Mouse (Mus musculus) midbrain, embryonic 12.5 days (tissue): ENCODE data around the gene Nlgn2. TPM values are rescaled to one million over a fixed set of nuclear protein-coding genes. Genes with fewer than 3 reads are reported as not detected.

Experiments used
- ATAC-seq: fragments of 200-750 bp; cut with Nextera tagmentation; 2 replicates; pipeline ENCODE4 v1.8.0; 2017; ENCODE audit warnings: low read depth, moderate TSS enrichment, moderate library complexity; ENCODE audit not compliant: low FRiP score
- H3K27ac ChIP-seq: fragments of 300-500 bp; sonication (generic); replicated peaks from 2 replicates; pipeline ENCODE4 v1.5.1; 2016; ENCODE audit warnings: mild to moderate bottlenecking
- H3K27me3 ChIP-seq: fragments of 300-500 bp; sonication (generic); 2 replicates; pipeline ENCODE4 v1.6.1; 2016; ENCODE audit warnings: mild to moderate bottlenecking
- H3K36me3 ChIP-seq: fragments of 300-500 bp; sonication (generic); 2 replicates; pipeline ENCODE4 v1.6.1; 2016
- H3K4me1 ChIP-seq: fragments of 300-500 bp; sonication (generic); 2 replicates; pipeline ENCODE4 v1.6.1; 2016
- H3K4me2 ChIP-seq: fragments of 300-500 bp; sonication (generic); replicated peaks from 2 replicates; pipeline ENCODE4 v1.6.1; 2016; ENCODE audit warnings: mild to moderate bottlenecking, moderate library complexity
- H3K4me3 ChIP-seq: fragments of 300-500 bp; sonication (generic); 2 replicates; pipeline ENCODE4 v1.5.1; 2016; ENCODE audit warnings: mild to moderate bottlenecking
- H3K9ac ChIP-seq: fragments of 300-500 bp; sonication (generic); replicated peaks from 2 replicates; pipeline ENCODE4 v1.6.1; 2016; ENCODE audit warnings: mild to moderate bottlenecking, moderate library complexity
- H3K9me3 ChIP-seq: fragments of 300-500 bp; sonication (generic); 2 replicates; pipeline ENCODE4 v1.6.1; 2016; ENCODE audit warnings: mild to moderate bottlenecking
- WGBS: fragments of 180-500 bp; shearing (Covaris S2); methylation state at CpG from one replicate; pipeline ENCODE4 v1.1.7; 2016; 5-methylcytosine and 5-hydroxymethylcytosine counted together
- microRNA-seq: library from miRNA; unstranded; fragments of <30 nt; microRNA quantifications from one replicate; pipeline ENCODE4, GENCODE M21; 2017
- polyA plus RNA-seq: library from polyadenylated mRNA; unstranded; fragments of >200 nt; fragmentation: Nextera tagmentation; extraction: Ambion mirVana; gene quantifications from 2 replicates; pipeline ENCODE4 v1.2.1, GENCODE M21; 2016

Gene Nlgn2
- polyA plus RNA-seq, 1 experiment from 2014 or later: 14.2 TPM

DNA sequence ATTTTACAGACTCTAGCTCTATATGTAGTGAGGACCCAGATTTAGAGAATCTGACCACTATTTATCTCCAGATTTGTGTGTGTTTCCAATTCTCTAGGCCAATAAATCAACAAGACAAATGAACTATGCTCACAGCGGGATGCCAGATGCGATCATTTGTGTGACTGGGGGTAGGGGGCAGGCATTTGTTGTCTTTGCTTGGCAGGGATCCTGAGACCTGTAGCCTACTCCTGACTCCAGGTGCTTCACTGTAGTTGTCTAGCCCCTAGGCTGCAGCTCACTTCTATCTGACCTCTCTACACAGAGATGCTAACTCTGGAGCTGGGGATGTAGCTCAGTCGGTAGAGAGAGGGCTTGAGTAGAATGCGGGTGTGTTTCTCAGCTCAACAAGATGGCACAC is 55.8 kb downstream of the Nlgn2 start:
- no peak for ATAC-seq
- no peaks in the 10 kb centered on the region for H3K4me1 ChIP-seq
- peaks cover 15% of the 10 kb centered on the region for H3K27me3 ChIP-seq
- no peak overlapping the region for H3K9ac ChIP-seq
- no peak overlapping the region for H3K27ac ChIP-seq
- no peak overlapping the region for H3K4me2 ChIP-seq
- H3K9me3 ChIP-seq: no peaks in the 10 kb centered on the region
- 58% methylated on average over 4 of the region's 4 CpGs for WGBS
- H3K4me3 ChIP-seq: no peak overlapping the region
- no peaks in the 10 kb centered on the region for H3K36me3 ChIP-seq

DNA sequence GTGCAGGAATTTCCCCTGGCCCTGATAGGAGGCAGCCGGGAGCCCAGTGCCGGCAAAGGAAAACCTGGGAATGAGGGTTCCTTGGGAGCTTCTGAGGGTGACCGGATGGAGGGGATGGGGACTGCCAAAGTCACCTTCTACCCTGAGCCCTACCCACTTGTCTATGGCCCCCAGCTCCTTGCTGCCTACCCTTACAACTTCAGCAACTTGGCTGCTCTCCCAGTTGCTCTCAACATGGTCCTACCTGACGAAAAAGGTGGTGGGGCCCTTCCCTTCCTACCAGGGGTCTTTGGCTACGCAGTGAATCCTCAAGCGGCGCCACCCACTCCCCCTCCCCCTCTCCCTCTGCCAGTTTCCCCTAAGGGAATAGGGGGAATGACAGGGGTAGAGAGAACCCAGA is 58.6 kb downstream of the Nlgn2 start:
- no peak overlapping the region for H3K27ac ChIP-seq
- H3K27me3 ChIP-seq: peaks cover 21% of the 10 kb centered on the region
- no peak overlapping the region for H3K4me2 ChIP-seq
- no peaks in the 10 kb centered on the region for H3K9me3 ChIP-seq
- no peak overlapping the region for H3K4me3 ChIP-seq
- 0 out of 2 replicates have a peak, but pooled peaks cover 4% of the 10 kb centered on the region for H3K36me3 ChIP-seq
- 49% methylated on average over 7 of the region's 7 CpGs for WGBS
- H3K9ac ChIP-seq: no peak overlapping the region
- no peak for ATAC-seq
- H3K4me1 ChIP-seq: no peaks in the 10 kb centered on the region

DNA sequence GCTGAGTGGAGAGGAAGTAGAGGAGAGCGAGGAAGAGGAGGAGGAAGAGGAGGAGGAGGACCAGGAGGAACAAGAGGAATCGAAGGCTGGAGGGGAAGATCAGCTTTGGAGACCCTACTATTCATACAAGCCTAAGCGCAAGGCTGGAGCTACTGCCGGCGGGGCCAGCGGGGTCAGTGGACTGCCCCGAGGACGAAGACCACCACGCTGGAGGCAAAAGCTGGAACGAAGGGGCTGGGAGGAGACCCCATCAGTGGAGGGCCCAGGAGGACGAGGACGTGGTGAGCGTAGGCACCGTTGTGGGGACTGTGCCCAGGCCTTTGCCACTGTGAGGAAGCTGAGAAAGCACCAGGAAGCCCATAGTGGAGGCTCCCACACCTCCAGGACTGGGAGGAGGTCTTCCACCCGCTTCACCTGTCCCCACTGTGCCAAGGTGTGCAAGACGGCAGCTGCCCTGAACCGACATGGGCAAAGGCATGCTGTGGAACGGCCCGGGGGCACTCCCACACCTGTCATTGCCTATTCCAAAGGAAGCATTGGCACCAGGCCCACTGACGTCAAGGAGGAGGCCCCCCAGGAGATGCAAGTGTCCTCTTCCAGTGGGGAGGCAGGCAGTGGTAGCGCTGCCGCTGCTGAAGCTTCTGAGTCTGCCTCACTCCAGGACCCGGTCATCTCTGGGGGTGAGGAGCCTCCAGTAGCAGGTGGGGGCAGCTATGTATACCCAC is 59.2 kb downstream of the Nlgn2 start:
- Histone ChIP-seq H3K9ac (no peak overlapping the region), H3K27ac (no peak overlapping the region), H3K4me3 (no peak overlapping the region), H3K36me3 (0 out of 2 replicates have a peak, but pooled peaks cover 4% of the 10 kb centered on the region), H3K27me3 (peaks cover 21% of the 10 kb centered on the region), H3K4me1 (no peaks in the 10 kb centered on the region), H3K9me3 (no peaks in the 10 kb centered on the region), H3K4me2 (no peak overlapping the region)
- ATAC-seq: no peak
- WGBS: 73% methylated on average over 23 of the region's 23 CpGs

DNA sequence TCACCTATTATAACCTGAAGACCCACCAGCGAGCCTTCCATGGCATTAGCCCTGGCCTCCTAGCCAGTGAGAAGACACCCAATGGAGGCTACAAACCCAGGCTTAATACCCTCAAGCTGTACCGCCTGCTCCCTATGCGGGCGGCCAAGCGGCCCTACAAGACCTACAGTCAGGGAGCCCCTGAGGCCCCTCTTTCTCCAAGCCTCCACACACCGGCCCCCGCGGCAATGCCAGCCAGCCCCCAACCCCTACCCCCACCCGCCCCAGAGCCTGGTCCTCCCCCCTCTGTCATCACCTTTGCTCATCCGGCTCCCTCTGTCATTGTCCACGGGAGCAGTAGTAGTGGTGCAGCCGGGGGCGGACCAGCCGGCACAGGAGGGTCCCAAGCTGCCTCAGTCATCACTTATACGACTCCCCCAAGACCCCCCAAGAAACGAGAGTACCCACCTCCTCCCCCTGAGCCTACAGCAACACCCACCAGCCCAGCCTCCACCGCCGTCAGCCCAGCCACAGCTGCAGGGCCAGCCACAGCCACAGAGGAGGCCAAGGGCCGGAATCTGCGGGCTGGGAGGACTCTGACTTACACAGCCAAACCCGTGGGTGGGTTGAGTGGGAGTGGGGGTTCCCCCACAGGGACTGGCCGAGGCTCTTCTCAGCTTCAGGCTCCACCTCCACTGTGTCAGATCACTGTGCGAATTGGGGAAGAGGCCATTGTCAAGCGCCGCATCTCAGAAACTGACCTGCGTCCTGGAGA is 59.9 kb downstream of the Nlgn2 start:
- WGBS: 70% methylated on average over 24 of the region's 26 CpGs
- H3K4me3 ChIP-seq: no peak overlapping the region
- ATAC-seq: no peak
- H3K36me3 ChIP-seq: 0 out of 2 replicates have a peak, but pooled peaks cover 4% of the 10 kb centered on the region
- no peak overlapping the region for H3K27ac ChIP-seq
- H3K9me3 ChIP-seq: no peaks in the 10 kb centered on the region
- H3K4me2 ChIP-seq: no peak overlapping the region
- peaks cover 21% of the 10 kb centered on the region for H3K27me3 ChIP-seq
- H3K9ac ChIP-seq: no peak overlapping the region
- H3K4me1 ChIP-seq: no peaks in the 10 kb centered on the region

DNA sequence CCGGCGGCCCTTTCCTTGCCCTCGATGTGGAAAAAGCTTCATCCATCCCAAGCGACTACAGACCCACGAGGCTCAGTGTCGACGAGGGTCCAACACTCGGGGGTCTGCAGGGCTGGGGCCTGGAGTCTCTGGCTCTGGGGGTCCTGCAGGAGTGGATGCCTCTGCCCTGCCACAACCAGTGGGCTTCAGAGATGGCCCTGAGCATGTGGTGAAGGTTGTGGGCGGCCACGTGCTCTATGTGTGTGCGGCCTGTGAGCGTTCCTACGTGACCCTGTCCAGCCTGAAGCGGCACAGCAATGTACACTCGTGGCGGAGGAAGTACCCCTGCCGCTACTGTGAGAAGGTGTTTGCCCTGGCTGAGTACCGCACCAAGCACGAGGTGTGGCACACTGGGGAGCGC is 61.1 kb downstream of the Nlgn2 start:
- Histone ChIP-seq H3K27me3 (peaks cover 21% of the 10 kb centered on the region), H3K27ac (no peak overlapping the region), H3K4me1 (no peaks in the 10 kb centered on the region), H3K4me2 (no peak overlapping the region), H3K9ac (no peak overlapping the region), H3K36me3 (0 out of 2 replicates have a peak, but pooled peaks cover 4% of the 10 kb centered on the region), H3K9me3 (no peaks in the 10 kb centered on the region), H3K4me3 (no peak overlapping the region)
- no peak for ATAC-seq
- WGBS: 86% methylated on average over 20 of the region's 20 CpGs

DNA sequence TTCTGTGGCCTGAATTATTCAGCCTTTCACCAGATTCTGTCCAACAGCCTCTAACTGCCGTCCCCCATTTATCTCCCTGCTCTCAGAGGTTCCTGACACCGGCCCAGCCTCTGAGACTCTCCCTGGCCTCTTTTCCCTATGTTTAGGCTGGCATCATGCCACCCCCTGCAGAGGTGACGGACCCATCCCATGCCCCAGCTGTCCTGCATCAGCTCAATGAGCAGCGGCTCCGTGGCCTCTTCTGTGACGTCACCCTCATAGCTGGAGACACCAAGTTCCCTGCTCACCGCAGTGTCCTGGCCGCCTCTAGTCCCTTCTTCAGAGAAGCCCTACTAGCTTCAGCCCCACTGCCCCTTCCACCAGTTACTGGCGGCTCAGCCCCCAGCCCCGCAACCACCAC is 61.9 kb downstream of the Nlgn2 start:
- Histone ChIP-seq H3K9ac (no peak overlapping the region), H3K36me3 (0 out of 2 replicates have a peak, but pooled peaks cover 4% of the 10 kb centered on the region)
- 68% methylated on average over 10 of the region's 10 CpGs for WGBS

DNA sequence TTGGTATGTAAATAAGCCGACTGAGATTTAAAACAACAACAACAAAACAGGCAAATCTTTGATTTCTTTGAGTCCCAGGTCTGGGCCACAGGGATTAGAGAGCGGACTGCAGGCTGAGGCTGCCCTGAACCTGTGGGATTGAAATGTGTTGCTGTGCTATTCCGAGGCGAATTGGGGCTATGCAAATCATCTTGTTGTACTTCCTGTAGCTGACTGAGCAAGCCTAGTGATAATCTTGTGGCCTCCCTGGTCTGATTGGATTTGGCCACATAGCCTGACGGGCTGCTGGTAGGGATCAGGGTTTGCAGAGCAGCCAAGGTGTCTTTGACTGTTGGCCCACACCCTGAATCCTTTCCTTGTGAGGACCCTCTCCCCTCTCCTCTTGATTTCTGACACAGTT is 62.6 kb downstream of the Nlgn2 start:
- peaks cover 21% of the 10 kb centered on the region for H3K27me3 ChIP-seq
- 63% methylated on average over 5 of the region's 5 CpGs for WGBS
- H3K4me1 ChIP-seq: no peaks in the 10 kb centered on the region
- H3K4me3 ChIP-seq: no peak overlapping the region
- no peaks in the 10 kb centered on the region for H3K9me3 ChIP-seq
- H3K27ac ChIP-seq: no peak overlapping the region
- H3K4me2 ChIP-seq: no peak overlapping the region
- no peak for ATAC-seq
- 0 out of 2 replicates have a peak, but pooled peaks cover 4% of the 10 kb centered on the region for H3K36me3 ChIP-seq
- H3K9ac ChIP-seq: no peak overlapping the region

More for the DNA sequence above, 61.9 kb downstream of the Nlgn2 start:
- Histone ChIP-seq H3K27ac (no peak overlapping the region), H3K27me3 (peaks cover 21% of the 10 kb centered on the region), H3K4me2 (no peak overlapping the region), H3K4me1 (no peaks in the 10 kb centered on the region), H3K9me3 (no peaks in the 10 kb centered on the region), H3K4me3 (no peak overlapping the region)
- no peak for ATAC-seq

Small RNAs within 50 kb of the gene (microRNA-seq; reads per million reads assigned to microRNA genes)
- not detected for gene Mir6924

Other genes with a start within 250 kb of the Nlgn2 start
- gene Atp1b2, start 231.8 kb downstream of the Nlgn2 start, polyA plus RNA-seq: 11.4 and 15.2 TPM in 2 replicates
- gene Shbg, start 219.9 kb downstream of the Nlgn2 start, polyA plus RNA-seq: not detected in 2 replicates
- gene Sat2, start 215.8 kb downstream of the Nlgn2 start, polyA plus RNA-seq: 22.3 and 23.5 TPM in 2 replicates
- 59.2 and 67.1 TPM in 2 replicates for gene Fxr2, start 204.8 kb downstream of the Nlgn2 start, polyA plus RNA-seq
- gene Sox15, start 182.5 kb downstream of the Nlgn2 start, polyA plus RNA-seq: not detected in 2 replicates
- gene Mpdu1, start 175.1 kb downstream of the Nlgn2 start, polyA plus RNA-seq: 79.4 and 79.9 TPM in 2 replicates
- 7.1 and 7.2 TPM in 2 replicates for gene Cd68, start 171.6 kb downstream of the Nlgn2 start, polyA plus RNA-seq
- gene Eif4a1, start 165.4 kb downstream of the Nlgn2 start, polyA plus RNA-seq: 608 and 698 TPM in 2 replicates
- 108 and 113 TPM in 2 replicates for gene Senp3, start 155.7 kb downstream of the Nlgn2 start, polyA plus RNA-seq
- 0.41 and 0.77 TPM in 2 replicates for gene Tnfsf13, start 152.0 kb downstream of the Nlgn2 start, polyA plus RNA-seq
- gene Tnfsf12, start 141.9 kb downstream of the Nlgn2 start, polyA plus RNA-seq: 2.2 and 2.9 TPM in 2 replicates
- 0.65 and 1.3 TPM in 2 replicates for gene Tnfsfm13, start 141.7 kb downstream of the Nlgn2 start, polyA plus RNA-seq
- 32.0 and 37.1 TPM in 2 replicates for gene Polr2a, start 79.1 kb downstream of the Nlgn2 start, polyA plus RNA-seq
- 0.18 and 0.27 TPM in 2 replicates for gene Slc35g3, start 75.8 kb downstream of the Nlgn2 start, polyA plus RNA-seq
- gene Zbtb4, start 71.9 kb downstream of the Nlgn2 start, polyA plus RNA-seq: 2.0 TPM in 2 replicates
- 1.3 and 1.7 TPM in 2 replicates for gene Chrnb1, start 41.8 kb downstream of the Nlgn2 start, polyA plus RNA-seq
- gene Fgf11, start 35.9 kb downstream of the Nlgn2 start, polyA plus RNA-seq: 2.7 and 2.9 TPM in 2 replicates
- gene Tmem102, start 32.2 kb downstream of the Nlgn2 start, polyA plus RNA-seq: 0.42 and 1.2 TPM in 2 replicates
- gene Gm39566, start 22.5 kb downstream of the Nlgn2 start, polyA plus RNA-seq: not detected in 2 replicates
- gene Spem2, start 19.3 kb downstream of the Nlgn2 start, polyA plus RNA-seq: not detected in 2 replicates
- 0.46 TPM in 1 of 2 replicates, not detected in the other for gene Spem1, start 15.6 kb downstream of the Nlgn2 start, polyA plus RNA-seq
- 284 and 302 TPM in 2 replicates for gene Tmem256, start 730 bp upstream of the Nlgn2 start, polyA plus RNA-seq
- gene Plscr3, start 8.6 kb upstream of the Nlgn2 start, polyA plus RNA-seq: 62.9 and 70.1 TPM in 2 replicates
- 0.19 and 0.21 TPM in 2 replicates for gene Tnk1, start 20.9 kb upstream of the Nlgn2 start, polyA plus RNA-seq
- gene Tmem95, start 40.2 kb upstream of the Nlgn2 start, polyA plus RNA-seq: not detected in 2 replicates
- gene Kctd11, start 43.6 kb upstream of the Nlgn2 start, polyA plus RNA-seq: 2.7 and 3.3 TPM in 2 replicates
- 0.50 and 0.73 TPM in 2 replicates for gene Acap1, start 57.8 kb upstream of the Nlgn2 start, polyA plus RNA-seq
- gene 2810408A11Rik, start 63.2 kb upstream of the Nlgn2 start, polyA plus RNA-seq: 21.8 and 23.2 TPM in 2 replicates
- 17.4 and 19.3 TPM in 2 replicates for gene Neurl4, start 63.3 kb upstream of the Nlgn2 start, polyA plus RNA-seq
- gene Gps2, start 76.1 kb upstream of the Nlgn2 start, polyA plus RNA-seq: 93.1 and 97.6 TPM in 2 replicates
- 1,395 and 1,465 TPM in 2 replicates for gene Eif5a, start 84.2 kb upstream of the Nlgn2 start, polyA plus RNA-seq
- 5.0 and 5.6 TPM in 2 replicates for gene Ybx2, start 98.0 kb upstream of the Nlgn2 start, polyA plus RNA-seq
- 8.9 and 9.9 TPM in 2 replicates for gene Slc2a4, start 110.4 kb upstream of the Nlgn2 start, polyA plus RNA-seq
- 2.9 and 3.7 TPM in 2 replicates for gene Cldn7, start 127.0 kb upstream of the Nlgn2 start, polyA plus RNA-seq
- gene Ctdnep1, start 143.4 kb upstream of the Nlgn2 start, polyA plus RNA-seq: 21.4 and 27.5 TPM in 2 replicates
- gene Elp5, start 144.7 kb upstream of the Nlgn2 start, polyA plus RNA-seq: 127 and 131 TPM in 2 replicates
- 552 and 567 TPM in 2 replicates for gene Gabarap, start 153.4 kb upstream of the Nlgn2 start, polyA plus RNA-seq
- 89.4 and 96.5 TPM in 2 replicates for gene Phf23, start 158.0 kb upstream of the Nlgn2 start, polyA plus RNA-seq
- gene Dvl2, start 162.8 kb upstream of the Nlgn2 start, polyA plus RNA-seq: 45.3 and 49.2 TPM in 2 replicates
- gene Acadvl, start 177.6 kb upstream of the Nlgn2 start, polyA plus RNA-seq: 50.7 and 57.9 TPM in 2 replicates
- gene Dlg4, start 179.2 kb upstream of the Nlgn2 start, polyA plus RNA-seq: 23.9 and 30.2 TPM in 2 replicates
- gene Asgr1, start 216.3 kb upstream of the Nlgn2 start, polyA plus RNA-seq: 0.33 and 0.89 TPM in 2 replicates